Mouse (Mus musculus) olfactory bulb, adult 2 months (tissue): ENCODE results near the gene Nr1h3. TPM values are rescaled to one million over a fixed set of nuclear protein-coding genes. Genes with fewer than 3 reads are reported as not detected.

ENCODE experiments used
- H3K27ac ChIP-seq: fragments of 200-500 bp; 2 replicates; pipeline ENCODE4 v1.5.1; 2012; ENCODE audit warnings: low read depth, low read length; ENCODE audit not compliant: insufficient read depth
- H3K4me1 ChIP-seq: fragments of 200-500 bp; 2 replicates; pipeline ENCODE4 v1.6.1; 2012; ENCODE audit warnings: low read length; ENCODE audit not compliant: control insufficient read depth, insufficient read depth
- H3K4me3 ChIP-seq: fragments of 200-500 bp; 2 replicates; pipeline ENCODE4 v1.5.1; 2012; ENCODE audit warnings: mild to moderate bottlenecking, low read depth, low read length, moderate library complexity; ENCODE audit not compliant: insufficient read depth
- CTCF ChIP-seq: fragments of 200-500 bp; IDR thresholded peaks from 2 replicates; pipeline ENCODE4 v1.5.1; 2012; ENCODE audit warnings: low read depth, mild to moderate bottlenecking, low read length, moderate library complexity; ENCODE audit not compliant: insufficient read depth
- POLR2A ChIP-seq: fragments of 200-500 bp; IDR thresholded peaks from 2 replicates; pipeline ENCODE4 v1.6.1; 2012; ENCODE audit warnings: mild to moderate bottlenecking, low read depth, low read length, moderate library complexity; ENCODE audit not compliant: insufficient read depth
- WGBS: fragments of 180-500 bp; shearing (Covaris S2); methylation state at CpG from one replicate; pipeline ENCODE4 v1.1.7; 2018; 5-methylcytosine and 5-hydroxymethylcytosine counted together
- polyA plus RNA-seq: library from polyadenylated mRNA; stranded (reverse); fragments of >200 nt; gene quantifications from 2 replicates; pipeline ENCODE4 v1.2.4, GENCODE M21; 2012; ENCODE audit warnings: low replicate concordance; ENCODE audit not compliant: missing spikeins, insufficient read depth, insufficient read length

The Nr1h3 gene
- polyA plus RNA-seq, 1 experiment = not detected

- WGBS = 55% methylated on average over 6 of the region's 6 CpGs
- Histone ChIP-seq H3K4me3 (no peak overlapping the region), H3K27ac (no peak overlapping the region), H3K4me1 (no peaks in the 10 kb centered on the region)
- no peak for TF ChIP-seq CTCF
- no peak for TF ChIP-seq POLR2A
These were observed 45.5 kb downstream of the Nr1h3 start for GRCm38 (mm10) chr2:91157002-91157752.

- H3K27ac ChIP-seq = no peak overlapping the region
- TF ChIP-seq POLR2A (no peak), CTCF (no peak)
- no peak overlapping the region for H3K4me3 ChIP-seq
- H3K4me1 ChIP-seq = no peaks in the 10 kb centered on the region
- WGBS = 93% methylated on average over 3 of the region's 3 CpGs
These were observed 48.5 kb downstream of the Nr1h3 start for GRCm38 (mm10) chr2:91154091-91154490.

GRCm38 (mm10) chr2:91152885-91153377 is 49.7 kb downstream of the Nr1h3 start:
- TF ChIP-seq POLR2A (no peak), CTCF (no peak)
- no peak overlapping the region for H3K27ac ChIP-seq
- no peak overlapping the region for H3K4me3 ChIP-seq
- H3K4me1 ChIP-seq = no peaks in the 10 kb centered on the region
- 85% methylated on average over 3 of the region's 3 CpGs for WGBS

GRCm38 (mm10) chr2:91151331-91151730 is 51.3 kb downstream of the Nr1h3 start:
- Histone ChIP-seq H3K4me1 (no peaks in the 10 kb centered on the region), H3K4me3 (no peak overlapping the region), H3K27ac (no peak overlapping the region)
- no peak for TF ChIP-seq CTCF
- TF ChIP-seq POLR2A = no peak
- 73% methylated on average over 1 of the region's 1 CpGs for WGBS

- no peaks in the 10 kb centered on the region for H3K4me1 ChIP-seq
- H3K27ac ChIP-seq = no peak overlapping the region
- TF ChIP-seq POLR2A = no peak
- TF ChIP-seq CTCF = no peak
- H3K4me3 ChIP-seq = no peak overlapping the region
These were observed 54.5 kb downstream of the Nr1h3 start for GRCm38 (mm10) chr2:91148101-91148500.

GRCm38 (mm10) chr2:91143401-91143800 is 59.2 kb downstream of the Nr1h3 start:
- TF ChIP-seq POLR2A = no peak
- TF ChIP-seq CTCF = no peak
- H3K4me3 ChIP-seq = no peak overlapping the region
- H3K27ac ChIP-seq = no peak overlapping the region
- H3K4me1 ChIP-seq = no peaks in the 10 kb centered on the region
- WGBS = 94% methylated on average over 11 of the region's 11 CpGs

- WGBS = 90% methylated on average over 6 of the region's 6 CpGs
- TF ChIP-seq CTCF (no peak), POLR2A (no peak)
These were observed 59.7 kb downstream of the Nr1h3 start for GRCm38 (mm10) chr2:91142920-91143319.

GRCm38 (mm10) chr2:91139764-91140163 is 62.9 kb downstream of the Nr1h3 start:
- H3K4me1 ChIP-seq = no peaks in the 10 kb centered on the region
- WGBS = 59% methylated on average over 8 of the region's 8 CpGs

More at GRCm38 (mm10) chr2:91142920-91143319, 59.7 kb downstream of the Nr1h3 start:
- Histone ChIP-seq H3K4me3 (no peak overlapping the region), H3K4me1 (no peaks in the 10 kb centered on the region), H3K27ac (no peak overlapping the region)

GRCm38 (mm10) chr2:91139311-91139710 is 63.3 kb downstream of the Nr1h3 start:
- WGBS = 73% methylated on average over 5 of the region's 5 CpGs
- Histone ChIP-seq H3K4me1 (no peaks in the 10 kb centered on the region), H3K4me3 (no peak overlapping the region), H3K27ac (no peak overlapping the region)
- TF ChIP-seq CTCF (no peak), POLR2A (no peak)

More at GRCm38 (mm10) chr2:91139764-91140163, 62.9 kb downstream of the Nr1h3 start:
- Histone ChIP-seq H3K4me3 (no peak overlapping the region), H3K27ac (no peak overlapping the region)
- TF ChIP-seq POLR2A (no peak), CTCF (no peak)

- 84% methylated on average over 6 of the region's 6 CpGs for WGBS
- H3K4me1 ChIP-seq = no peaks in the 10 kb centered on the region
- H3K4me3 ChIP-seq = no peak overlapping the region
- H3K27ac ChIP-seq = no peak overlapping the region
- TF ChIP-seq CTCF = no peak
- TF ChIP-seq POLR2A = no peak
These were observed 65.2 kb downstream of the Nr1h3 start for GRCm38 (mm10) chr2:91137481-91137880.
